Mouse (Mus musculus) erythroblast, embryonic 14.5 days (primary cell): Measurements from ENCODE around the gene Ddx17. TPM values are rescaled to one million over a fixed set of nuclear protein-coding genes. Genes with fewer than 3 reads are reported as not detected.

Source experiments
- H3K27me3 ChIP-seq: 2 replicates; pipeline ENCODE4 v1.6.1; 2012; ENCODE audit warnings: inconsistent platforms; ENCODE audit not compliant: control insufficient read depth
- H3K36me3 ChIP-seq: 2 replicates; pipeline ENCODE4 v1.6.1; 2012; ENCODE audit warnings: mild to moderate bottlenecking, inconsistent platforms; ENCODE audit not compliant: control insufficient read depth
- H3K4me1 ChIP-seq: 2 replicates; pipeline ENCODE4 v1.6.1; 2012; ENCODE audit warnings: inconsistent platforms; ENCODE audit not compliant: control insufficient read depth
- H3K4me3 ChIP-seq: replicated peaks from 2 replicates; pipeline ENCODE3; 2012; ENCODE audit warnings: moderate library complexity, mild to moderate bottlenecking, inconsistent platforms
- H3K9me3 ChIP-seq: 2 replicates; pipeline ENCODE4 v1.6.1; 2012; ENCODE audit warnings: low read length, inconsistent platforms, mixed read lengths; ENCODE audit not compliant: control insufficient read depth
- GATA1 ChIP-seq: IDR thresholded peaks from 2 replicates; pipeline ENCODE4 v1.6.1; 2012; ENCODE audit warnings: low read length, inconsistent platforms, mixed read lengths
- TAL1 ChIP-seq: IDR thresholded peaks from 3 replicates; pipeline ENCODE4 v1.6.1; 2012; ENCODE audit warnings: low read length, inconsistent platforms, mixed read lengths
- polyA plus RNA-seq: library from polyadenylated mRNA; stranded (reverse); fragments of >175 nt; gene quantifications from 2 replicates; pipeline ENCODE4 v1.2.3, GENCODE M21; 2012

Ddx17 gene
- polyA plus RNA-seq: 1.6 and 2.4 TPM in 2 replicates

DNA sequence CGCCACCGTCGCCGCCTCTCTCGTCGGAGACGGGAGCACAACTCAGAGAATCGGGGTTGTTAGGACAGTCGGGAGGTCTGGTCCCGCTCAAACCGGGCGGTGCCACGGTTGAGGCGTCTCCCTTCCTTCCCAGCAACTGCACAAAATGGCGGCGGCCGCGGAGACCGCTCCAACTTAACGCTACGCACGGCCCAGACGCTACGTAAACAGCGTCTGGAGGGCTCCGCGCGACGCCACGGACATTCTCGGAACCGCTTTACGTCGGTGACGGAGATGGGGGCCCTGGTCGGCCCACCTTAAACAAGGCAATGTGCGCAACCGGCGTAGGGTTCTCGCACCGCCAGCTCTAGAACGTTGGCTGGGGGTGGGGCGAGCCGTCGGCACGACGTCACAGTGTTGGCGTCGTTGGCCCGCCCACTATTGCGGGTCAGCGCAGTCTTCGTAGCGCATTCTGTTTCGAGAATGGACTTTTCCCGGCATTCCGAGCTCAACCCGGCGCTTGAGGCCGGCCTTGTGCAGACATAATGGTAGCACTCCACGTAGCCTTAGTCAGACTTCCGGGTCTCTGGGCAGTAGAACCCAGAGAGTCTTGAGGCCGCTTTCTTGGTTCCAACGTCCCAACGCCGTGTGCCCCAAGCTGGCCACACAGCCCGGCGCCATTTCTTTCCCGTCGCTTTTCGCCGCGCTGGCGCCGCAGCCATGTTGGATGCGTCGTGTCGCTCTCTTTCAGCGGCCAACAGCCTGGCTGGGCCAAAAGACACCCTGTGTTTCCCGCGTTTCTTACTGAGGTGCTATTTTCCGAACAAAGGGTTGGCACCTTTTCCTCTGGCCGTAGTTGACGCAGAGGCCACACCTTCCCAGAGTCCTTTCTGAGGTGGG lies at the start of gene Ddx17:
TSS of gene Ddx17 (minus strand) at position 332 of the 879 bp plus-strand sequence.
- peaks cover 35% of the 10 kb centered on the region for H3K36me3 ChIP-seq
- H3K4me3 ChIP-seq: peak within 1 kb of the TSS; percentile 95
- H3K27me3 ChIP-seq: peaks cover 25% of the 10 kb centered on the region
- peaks cover 3% of the 10 kb centered on the region for H3K9me3 ChIP-seq
- H3K4me1 ChIP-seq: peaks cover 32% of the 10 kb centered on the region
- TF ChIP-seq GATA1 (no peak), TAL1 (no peak)

DNA sequence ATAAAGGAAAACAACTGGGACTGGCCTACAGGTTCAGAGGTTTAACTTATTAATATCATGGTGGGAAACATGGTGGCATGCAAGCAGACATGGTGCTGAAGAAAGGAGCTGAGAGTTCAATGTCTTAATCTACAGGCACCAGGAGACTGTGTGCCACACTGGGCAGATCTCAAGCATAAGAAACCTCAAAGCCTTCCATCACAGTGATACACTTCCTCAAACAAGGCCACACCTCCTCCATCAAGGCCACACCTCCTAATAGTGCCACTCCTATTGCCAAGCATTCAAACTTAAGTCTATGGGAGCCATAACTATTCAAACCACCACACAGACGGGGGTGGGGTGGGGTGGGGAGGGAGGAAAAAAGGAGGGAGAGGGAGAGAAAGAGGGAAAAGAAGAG lies 35.0 kb upstream of the Ddx17 start:
- H3K4me1 ChIP-seq: no peaks in the 10 kb centered on the region
- no peaks in the 10 kb centered on the region for H3K36me3 ChIP-seq

DNA sequence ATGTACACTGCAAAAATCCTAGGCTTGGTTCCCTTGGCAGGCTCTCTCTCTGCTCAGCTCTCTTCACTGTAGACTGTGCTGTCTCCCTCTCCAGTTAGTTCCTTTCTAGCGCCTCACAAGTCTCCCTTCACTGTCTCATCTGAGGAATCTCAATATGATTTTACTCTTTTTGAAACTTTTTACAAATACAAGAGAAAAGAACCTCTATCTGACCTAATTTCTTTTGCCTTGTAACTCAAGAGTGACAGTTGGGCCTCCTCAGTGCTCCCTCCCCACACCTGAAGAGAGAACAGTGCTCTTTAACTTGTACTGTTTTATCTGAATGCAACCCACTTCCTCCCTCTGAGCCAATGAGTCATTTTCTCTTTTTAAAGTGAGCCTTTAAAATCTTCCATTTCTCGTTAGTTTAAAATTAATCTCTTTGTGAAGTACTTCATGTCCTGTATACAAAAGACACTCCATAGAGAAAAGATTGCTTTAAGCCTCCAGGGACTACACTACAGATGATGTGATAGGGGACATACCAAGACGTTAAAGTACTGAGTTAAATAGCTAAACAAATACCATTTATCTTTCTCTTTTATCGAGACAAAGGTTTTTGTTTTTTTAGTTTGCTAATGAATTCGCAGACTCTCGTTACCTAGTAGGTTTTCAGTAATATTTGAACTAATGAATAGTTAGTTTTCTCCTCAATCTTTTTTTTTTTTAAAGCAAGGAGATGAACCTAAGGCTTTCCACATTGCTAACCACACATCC lies 31.3 kb upstream of the Ddx17 start:
- Histone ChIP-seq H3K4me1 (no peaks in the 10 kb centered on the region), H3K9me3 (no peaks in the 10 kb centered on the region), H3K27me3 (peaks cover 2% of the 10 kb centered on the region; the same call in 1 of the 2 replicates), H3K4me3 (no peak overlapping the region), H3K36me3 (no peaks in the 10 kb centered on the region)
- TF ChIP-seq TAL1: no peak
- no peak for TF ChIP-seq GATA1

More for the DNA sequence above, 35.0 kb upstream of the Ddx17 start:
- no peak overlapping the region for H3K4me3 ChIP-seq
- TF ChIP-seq TAL1: no peak
- no peak for TF ChIP-seq GATA1
- H3K9me3 ChIP-seq: no peaks in the 10 kb centered on the region
- H3K27me3 ChIP-seq: no peaks in the 10 kb centered on the region

DNA sequence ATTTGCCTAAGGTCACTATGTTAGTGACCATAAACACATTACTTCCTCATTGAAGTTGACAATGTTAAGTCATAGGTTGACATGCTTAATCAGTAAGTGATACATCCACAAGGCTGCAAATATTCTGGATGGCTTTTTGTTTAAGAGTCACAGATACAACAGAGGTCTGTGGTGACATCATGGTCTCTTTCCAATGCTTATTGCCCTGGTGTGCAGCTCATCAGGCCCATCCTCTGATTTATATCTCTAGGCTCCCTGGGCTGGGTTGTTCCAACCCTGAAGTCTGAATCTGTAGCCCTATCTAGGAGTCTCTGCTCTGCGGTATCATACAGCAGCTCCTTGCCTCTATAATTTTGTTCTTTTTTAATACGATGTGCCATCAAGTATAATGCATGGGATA lies 30.4 kb upstream of the Ddx17 start:
- H3K4me1 ChIP-seq: no peaks in the 10 kb centered on the region
- no peaks in the 10 kb centered on the region for H3K9me3 ChIP-seq
- no peaks in the 10 kb centered on the region for H3K36me3 ChIP-seq
- TF ChIP-seq TAL1 (no peak), GATA1 (no peak)
- peaks cover 2% of the 10 kb centered on the region; the same call in 1 of the 2 replicates for H3K27me3 ChIP-seq
- no peak overlapping the region for H3K4me3 ChIP-seq

DNA sequence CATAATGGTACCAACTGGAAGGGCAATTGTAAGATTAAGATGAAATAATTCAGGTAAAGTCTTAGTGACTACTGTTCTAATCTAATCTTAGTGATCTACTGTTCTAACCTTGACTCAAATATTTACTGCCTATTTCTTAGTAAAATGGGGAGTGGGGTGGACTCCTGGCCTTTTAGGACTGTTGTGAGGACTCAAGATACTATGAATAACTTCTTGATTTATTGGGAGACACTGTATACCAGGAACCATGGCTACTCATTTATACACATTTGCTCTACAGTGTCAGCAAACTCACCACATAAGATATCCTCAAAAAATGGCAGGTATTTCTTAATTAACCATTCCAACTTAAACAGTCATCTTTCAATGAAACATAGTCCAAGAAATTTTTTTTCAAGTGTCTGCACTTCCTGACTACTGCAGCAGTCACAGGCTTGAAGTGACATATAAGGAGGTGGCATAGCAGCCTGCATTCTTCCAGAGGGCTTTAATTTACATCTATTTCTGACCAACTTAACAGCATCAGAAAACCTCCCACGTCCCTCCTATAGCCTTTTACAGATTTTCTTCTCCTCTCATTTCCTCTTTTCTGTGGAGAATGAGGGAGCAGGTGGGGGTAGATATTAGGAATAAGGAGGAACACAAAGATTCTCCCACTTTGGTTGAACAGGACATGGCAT lies 29.1 kb upstream of the Ddx17 start:
- no peak for TF ChIP-seq GATA1
- TF ChIP-seq TAL1: no peak
- peaks cover 2% of the 10 kb centered on the region; the same call in 1 of the 2 replicates for H3K27me3 ChIP-seq
- H3K4me1 ChIP-seq: no peaks in the 10 kb centered on the region

DNA sequence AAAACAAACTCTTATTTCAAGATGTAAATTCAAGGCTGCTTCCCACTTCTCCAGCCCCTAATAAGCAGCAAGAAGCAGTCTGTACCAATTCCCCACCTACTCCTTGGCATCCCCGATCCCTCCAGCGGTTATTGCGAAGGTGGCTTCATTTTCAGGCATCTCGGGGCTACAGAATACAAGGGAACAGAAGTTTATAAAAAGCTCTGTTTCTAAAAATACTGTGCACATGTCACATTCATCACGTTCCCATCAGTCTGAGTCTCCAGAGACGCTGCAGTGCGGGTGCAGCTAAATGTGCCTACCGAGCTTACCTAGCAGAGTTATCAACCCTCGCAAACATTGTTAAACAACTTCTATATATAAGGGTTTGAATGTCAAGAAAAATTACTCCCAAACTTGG lies 15.9 kb upstream of the Ddx17 start:
- Histone ChIP-seq H3K4me3 (no peak overlapping the region), H3K9me3 (no peaks in the 10 kb centered on the region), H3K36me3 (no peaks in the 10 kb centered on the region), H3K4me1 (no peaks in the 10 kb centered on the region), H3K27me3 (peaks cover 6% of the 10 kb centered on the region; the same call in 1 of the 2 replicates)
- TF ChIP-seq GATA1 (no peak), TAL1 (no peak)

More for the DNA sequence above, 29.1 kb upstream of the Ddx17 start:
- Histone ChIP-seq H3K4me3 (no peak overlapping the region), H3K9me3 (no peaks in the 10 kb centered on the region), H3K36me3 (no peaks in the 10 kb centered on the region)

DNA sequence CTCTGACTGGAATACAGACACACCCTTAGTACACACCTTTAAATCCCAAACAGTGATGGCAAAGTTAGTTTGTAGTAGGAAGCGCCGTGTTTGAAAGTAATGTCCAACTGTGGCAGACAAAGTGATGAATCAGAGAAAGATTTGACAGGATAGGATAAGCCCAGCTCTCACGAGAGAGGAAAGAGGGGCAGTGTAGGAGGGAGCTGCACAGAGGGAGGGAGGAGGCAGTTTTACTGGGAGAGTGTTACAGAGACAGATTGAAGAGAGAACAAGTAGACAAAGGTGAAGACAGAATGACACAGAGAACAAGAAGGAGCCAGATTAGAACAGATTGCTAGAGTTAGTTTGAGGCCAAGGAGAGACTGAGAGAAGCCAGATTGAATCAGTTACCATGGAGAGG lies 13.1 kb upstream of the Ddx17 start:
- no peak for TF ChIP-seq TAL1
- TF ChIP-seq GATA1: no peak
- Histone ChIP-seq H3K4me3 (no peak overlapping the region), H3K36me3 (no peaks in the 10 kb centered on the region), H3K27me3 (peaks cover 8% of the 10 kb centered on the region; the same call in 1 of the 2 replicates), H3K4me1 (no peaks in the 10 kb centered on the region), H3K9me3 (no peaks in the 10 kb centered on the region)

DNA sequence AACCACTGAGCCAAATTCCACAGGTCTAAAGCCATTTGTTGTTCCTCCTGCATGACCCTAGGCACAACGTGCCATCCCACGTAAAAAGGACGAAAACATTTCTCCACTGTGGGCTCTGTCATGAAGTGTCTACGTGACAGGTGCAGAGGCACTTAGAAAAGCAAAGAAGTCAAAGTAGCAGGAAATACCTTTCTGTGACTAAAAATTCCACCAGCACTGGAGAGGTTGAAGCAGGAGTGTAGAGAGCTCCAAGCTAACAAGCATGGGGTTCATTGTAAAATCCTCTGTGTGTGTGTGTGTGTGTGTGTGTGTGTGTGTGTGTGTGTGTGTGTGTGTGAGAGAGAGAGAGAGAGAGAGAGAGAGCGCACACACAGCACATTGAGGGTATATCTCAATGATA lies 6.0 kb upstream of the Ddx17 start:
- no peaks in the 10 kb centered on the region for H3K9me3 ChIP-seq
- no peak for TF ChIP-seq GATA1
- no peak for TF ChIP-seq TAL1
- H3K36me3 ChIP-seq: no peaks in the 10 kb centered on the region
- H3K27me3 ChIP-seq: peaks cover 34% of the 10 kb centered on the region
- H3K4me3 ChIP-seq: no peak overlapping the region
- peaks cover under 1% of the 10 kb centered on the region for H3K4me1 ChIP-seq

DNA sequence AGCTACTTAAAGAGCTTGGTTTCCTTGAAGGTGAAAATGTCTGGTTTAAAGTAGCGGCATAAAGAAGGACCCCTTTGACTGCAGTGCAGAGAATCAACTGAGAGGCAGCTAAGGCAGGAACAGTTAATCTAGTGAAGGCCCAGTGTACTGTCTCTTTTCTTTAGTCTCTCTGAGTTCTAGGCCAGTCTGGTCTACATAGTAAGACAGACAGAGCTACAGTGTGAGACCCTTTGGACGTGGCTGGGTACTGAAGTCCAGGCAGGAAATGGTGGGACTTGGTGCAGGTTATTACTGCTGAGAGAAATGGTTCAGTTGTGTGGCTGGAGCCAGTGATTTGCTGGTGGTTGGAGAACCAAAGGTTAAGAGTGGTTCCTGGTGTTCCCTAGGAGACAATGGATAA lies 1.7 kb upstream of the Ddx17 start:
- Histone ChIP-seq H3K4me3 (no peak overlapping the region), H3K27me3 (peaks cover 32% of the 10 kb centered on the region), H3K4me1 (peaks cover 29% of the 10 kb centered on the region), H3K9me3 (peaks cover 3% of the 10 kb centered on the region), H3K36me3 (peaks cover 19% of the 10 kb centered on the region)
- TF ChIP-seq GATA1: no peak
- TF ChIP-seq TAL1: no peak
